Mouse (Mus musculus) hindlimb bud, embryonic 11.5 days (tissue): ENCODE data around the gene Scaf1.
A peak's percentile ranks its signal among the peaks of the same experiment; 100 is the strongest.
"Not testable (repeated sequence)": the region's sequence is repeated elsewhere in the genome, so short reads cannot be mapped to it uniquely, and the experiment has no call there.

Experiments
- DNase-seq: peaks from one replicate; pipeline ENCODE4 v3.0.0-alpha.2; 2012; ENCODE audit warnings: low read depth, low spot score; ENCODE audit errors: extremely low spot score

Scaf1 gene

DNA sequence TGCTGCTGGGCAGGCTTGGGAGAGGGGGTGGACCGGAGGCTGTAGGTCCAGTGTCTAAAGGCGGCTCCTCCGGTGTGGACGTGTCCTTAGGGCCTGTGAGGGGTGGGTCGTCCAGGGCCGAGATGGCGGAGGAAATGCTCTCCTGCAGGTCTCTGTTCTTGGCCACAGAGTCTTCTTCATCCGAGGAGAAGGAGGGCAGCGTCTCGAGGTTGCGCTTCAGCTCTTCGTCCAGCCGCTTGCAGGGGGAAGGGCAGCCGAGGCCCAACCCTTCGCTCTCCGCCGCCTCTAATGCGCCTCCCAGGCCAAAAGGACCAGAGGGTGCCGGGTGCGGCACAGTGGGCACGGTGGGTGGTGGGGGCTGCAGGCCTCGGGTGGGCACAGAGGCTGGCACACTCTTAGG, 29.6 kb upstream of the Scaf1 start:
- DNase-seq = no peak

DNA sequence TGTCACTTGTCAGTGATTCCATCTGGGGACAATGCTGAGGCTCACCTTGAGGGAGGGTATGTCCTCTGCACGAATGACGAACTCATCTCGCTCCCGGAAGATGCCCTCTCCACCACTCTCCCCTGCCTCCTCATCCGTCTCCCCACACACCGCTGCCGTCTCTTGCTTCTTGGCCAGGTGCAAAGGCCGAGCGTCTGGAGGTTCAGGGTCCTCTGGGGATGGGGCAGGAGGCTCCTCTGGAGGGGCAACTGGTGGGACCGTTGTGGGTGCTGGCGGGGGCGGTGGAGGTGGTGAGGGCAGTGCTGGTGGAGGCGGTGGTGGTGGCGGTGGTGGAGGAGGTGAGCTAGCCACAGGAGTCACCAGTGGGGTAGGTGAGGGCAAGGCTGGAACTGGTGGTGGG, 27.1 kb upstream of the Scaf1 start:
- no peak for DNase-seq

DNA sequence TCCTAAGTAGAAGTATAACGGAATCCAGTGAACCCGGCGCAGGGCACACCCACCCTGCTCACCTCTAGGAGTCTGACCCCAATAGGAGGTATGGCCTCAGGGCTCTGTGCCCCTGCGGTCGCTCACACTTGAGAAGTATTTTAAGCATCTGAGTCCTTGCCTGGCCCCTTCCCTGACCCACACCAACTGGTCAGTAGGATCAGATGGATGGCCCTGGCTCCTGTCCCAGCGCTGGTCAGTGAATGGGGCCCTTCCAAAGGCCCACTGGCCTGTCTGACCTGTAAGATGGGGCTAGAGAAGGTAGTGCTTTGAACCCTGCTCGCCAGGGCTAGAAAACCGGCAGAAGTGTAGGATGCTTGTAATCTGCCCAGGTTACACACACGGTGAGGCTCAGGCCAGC, 24.7 kb upstream of the Scaf1 start:
- no peak for DNase-seq

DNA sequence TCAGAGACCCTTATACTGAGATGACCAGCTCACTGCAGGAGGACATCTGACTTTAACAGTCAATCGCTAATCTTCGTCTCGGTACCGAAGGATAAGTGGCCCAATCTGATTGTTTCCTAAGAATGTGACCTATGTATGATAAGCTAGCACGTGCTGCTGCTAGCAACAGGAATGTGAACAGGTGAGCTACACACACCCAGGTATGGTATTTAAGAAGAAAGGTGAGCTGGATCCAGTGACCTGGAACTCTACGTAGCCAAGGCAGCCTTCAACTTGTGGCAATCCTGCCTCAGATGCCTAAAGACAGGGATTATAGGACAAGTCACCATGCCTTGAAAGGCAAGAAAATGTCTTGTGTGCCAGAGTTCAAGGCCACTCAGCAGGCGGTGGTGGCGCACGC, 22.2 kb upstream of the Scaf1 start:
- no peak for DNase-seq

DNA sequence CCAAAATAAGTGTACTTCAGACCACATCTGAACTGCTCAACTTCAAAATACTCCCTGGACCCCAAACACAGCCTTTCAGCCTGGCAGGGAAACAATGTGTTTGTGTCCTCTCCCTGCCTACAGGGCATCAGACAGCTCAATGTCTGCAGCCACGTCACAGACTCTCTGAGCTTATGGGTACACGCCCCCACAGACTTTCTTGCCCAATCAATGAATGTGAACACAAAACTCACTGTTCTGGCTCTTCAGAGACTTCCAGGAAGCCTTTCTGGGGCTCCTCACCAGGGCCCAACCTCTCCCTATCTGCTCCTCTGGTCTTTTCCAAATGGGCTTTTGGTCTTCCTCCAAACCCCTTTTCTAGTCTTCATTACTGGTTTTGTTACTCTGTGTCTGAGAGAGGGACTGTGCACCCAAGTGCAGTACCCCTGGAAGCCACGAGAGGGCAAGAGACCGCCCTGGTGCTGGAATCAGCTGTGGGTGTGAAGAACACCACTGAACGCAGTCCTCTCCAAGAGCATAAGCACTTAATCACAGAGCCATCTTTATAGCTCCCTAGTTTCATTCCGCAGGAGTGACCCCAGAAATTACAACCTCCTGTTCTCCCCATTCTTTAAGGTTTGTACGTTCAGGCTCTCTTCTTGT, 21.7 kb upstream of the Scaf1 start:
- no peak for DNase-seq

DNA sequence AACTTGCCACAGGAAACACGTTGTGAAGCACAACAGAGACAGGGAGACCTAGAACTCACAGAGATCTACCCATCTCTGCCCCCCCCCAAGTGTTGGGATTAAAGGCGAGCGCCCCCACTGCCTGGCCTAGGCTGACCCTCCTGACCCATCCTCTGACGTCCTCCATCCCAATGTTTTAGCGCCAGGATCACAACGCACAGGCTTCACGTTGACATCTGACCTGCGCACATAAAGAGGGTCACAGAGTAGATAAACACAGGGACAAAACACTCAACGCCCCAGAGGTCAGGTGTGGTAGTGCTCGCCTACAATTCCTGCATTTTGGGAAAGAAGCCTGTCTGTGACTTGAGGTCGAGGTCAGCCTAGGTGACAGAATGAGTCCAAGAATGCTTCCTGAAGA, 20.5 kb upstream of the Scaf1 start:
- DNase-seq = no peak

DNA sequence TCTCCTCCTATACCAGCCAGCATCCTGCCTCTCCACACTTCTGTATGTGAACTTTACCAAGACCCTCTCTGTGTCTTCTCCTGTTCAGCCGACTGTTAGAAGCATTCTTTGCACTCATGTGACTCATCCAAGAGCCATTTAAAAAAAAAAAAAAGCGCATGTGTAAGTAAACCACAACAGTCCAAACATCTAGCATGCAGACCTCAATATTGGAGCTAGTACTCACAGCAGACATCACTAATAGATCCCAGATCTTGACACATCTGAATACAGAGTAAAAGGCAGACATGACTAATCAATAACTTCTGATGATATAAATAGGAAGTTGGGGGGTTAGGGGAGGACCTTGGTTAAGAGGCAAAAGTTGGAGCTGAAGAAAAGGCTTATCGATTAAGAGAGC, 19.5 kb upstream of the Scaf1 start:
- no peak for DNase-seq

DNA sequence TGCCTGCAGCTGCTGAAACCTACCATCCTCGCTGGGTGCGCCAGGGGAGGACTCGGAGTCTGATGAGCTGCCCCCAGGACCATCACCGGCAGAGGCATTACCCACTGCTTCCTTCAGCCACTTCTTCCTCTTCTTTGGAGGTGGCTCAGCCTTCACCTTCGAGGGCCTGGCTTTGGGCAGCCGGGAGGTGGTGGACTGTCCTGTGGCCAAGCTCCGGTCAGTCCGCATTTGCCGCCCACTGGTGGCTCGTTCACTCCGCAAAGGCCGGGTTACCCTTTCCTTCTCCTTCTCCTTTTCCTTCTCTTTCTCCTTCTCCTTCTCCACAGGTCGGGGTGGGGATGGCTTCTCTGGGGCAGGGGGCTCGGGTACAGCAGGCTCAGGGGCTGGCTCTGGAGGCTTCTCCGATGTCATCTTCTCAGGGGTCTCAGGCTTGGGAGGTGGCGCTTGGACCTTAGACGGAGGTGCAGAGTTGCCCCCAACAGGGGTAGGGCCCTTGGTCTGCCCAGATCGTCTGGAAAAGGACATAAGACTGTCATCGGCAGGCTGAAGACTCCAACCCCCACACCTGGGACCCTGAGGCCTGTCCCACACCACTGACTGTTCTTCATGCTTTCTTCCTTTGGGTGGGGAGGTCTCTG, 17.7 kb upstream of the Scaf1 start:
- no peak for DNase-seq

DNA sequence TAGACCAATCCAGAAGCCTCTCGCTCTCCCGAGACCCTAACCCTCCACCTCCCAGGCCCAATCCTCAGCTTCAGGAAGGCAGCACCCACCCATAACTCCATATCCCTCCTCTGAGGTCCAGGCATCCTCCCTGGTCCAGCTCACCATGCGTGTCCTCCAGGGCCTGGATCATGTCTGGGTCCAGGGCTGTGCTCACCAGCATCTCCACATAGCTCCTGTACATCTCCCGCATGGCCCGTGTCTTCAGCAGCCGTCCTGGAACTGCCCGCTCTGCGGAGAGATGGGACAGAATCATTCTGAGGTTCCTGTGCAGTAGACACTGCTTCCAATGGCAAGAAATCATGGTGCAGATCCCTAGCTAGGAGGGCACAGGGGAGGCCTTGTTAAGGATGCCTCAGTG, 14.7 kb upstream of the Scaf1 start:
- DNase-seq = no peak

DNA sequence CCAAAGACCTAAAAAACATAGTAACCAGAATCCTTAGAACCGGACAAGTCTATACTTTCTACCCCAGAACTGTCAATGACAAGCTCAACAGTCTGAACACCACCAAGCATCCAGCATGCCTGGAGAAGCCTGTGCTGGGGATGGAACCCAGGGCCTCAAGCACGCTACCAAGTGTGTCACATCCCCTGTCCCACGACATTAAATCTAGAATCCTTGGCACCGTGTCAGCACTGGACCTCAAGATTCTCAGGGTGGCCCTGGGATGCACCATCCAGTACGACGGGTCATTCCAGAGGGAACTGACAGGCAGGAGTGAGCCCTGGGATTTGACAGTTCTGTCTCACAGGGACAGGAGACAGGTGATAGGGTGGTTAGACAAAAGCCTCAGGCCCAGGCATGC, 13.8 kb upstream of the Scaf1 start:
- no peak for DNase-seq

DNA sequence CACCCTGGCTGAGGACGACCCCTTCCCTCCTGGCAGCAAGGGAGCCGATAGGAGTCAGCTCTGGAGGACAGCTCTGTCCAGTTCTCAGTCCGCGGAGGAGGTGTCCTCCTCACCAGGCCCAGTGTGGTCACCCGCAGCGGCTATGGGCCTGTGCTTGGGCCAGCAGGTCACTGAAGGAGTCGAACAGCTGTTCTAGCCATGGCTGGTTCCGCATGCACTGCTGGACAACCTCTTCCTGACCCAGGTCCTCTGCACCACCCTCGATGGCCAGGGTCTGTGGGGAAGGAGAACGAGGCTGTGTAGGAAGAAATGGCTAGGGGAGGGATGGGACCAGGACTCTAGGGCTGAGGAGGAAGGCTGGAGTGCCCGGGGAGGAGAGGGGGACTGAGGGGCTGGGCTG, 12.2 kb upstream of the Scaf1 start:
- DNase-seq = no peak

DNA sequence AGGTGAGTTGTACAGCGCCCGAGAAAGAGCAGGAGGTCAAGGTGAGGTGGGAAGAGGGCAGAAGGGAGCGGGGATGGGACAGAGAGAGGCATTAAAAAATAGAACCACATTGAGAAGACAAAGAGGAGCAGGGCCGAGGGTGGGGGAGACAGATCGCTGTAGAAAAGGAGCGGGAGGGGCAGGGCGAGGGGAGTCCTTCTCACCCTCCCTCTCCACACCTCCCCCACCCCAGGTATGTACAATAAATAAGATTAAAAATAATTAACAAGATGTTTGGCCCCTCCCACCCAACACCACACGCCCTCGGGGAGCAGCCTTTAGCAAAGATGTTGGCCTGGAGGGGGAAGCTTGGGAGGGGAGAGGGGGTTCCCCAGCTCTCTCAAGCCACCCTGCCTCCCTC, 11.6 kb upstream of the Scaf1 start:
- no peak for DNase-seq

DNA sequence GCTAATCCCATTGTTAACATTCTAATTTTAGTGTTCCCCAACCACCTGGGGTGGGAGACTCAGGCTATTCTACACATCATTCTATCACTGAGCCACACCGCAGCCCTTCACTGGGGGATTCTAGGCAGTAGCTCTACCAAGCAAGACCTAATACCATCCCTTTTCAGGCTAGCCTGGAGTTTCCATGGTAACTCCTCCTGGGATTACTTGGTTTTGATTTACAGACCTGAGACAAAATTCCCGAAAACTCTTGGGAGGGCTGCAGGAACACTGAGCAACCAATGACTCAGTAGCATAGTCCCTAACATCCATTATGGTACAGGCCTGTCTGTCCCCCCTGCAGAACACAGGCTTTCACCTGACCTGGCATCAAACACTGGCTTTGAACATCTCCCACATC, 10.1 kb upstream of the Scaf1 start:
- DNase-seq = no peak

DNA sequence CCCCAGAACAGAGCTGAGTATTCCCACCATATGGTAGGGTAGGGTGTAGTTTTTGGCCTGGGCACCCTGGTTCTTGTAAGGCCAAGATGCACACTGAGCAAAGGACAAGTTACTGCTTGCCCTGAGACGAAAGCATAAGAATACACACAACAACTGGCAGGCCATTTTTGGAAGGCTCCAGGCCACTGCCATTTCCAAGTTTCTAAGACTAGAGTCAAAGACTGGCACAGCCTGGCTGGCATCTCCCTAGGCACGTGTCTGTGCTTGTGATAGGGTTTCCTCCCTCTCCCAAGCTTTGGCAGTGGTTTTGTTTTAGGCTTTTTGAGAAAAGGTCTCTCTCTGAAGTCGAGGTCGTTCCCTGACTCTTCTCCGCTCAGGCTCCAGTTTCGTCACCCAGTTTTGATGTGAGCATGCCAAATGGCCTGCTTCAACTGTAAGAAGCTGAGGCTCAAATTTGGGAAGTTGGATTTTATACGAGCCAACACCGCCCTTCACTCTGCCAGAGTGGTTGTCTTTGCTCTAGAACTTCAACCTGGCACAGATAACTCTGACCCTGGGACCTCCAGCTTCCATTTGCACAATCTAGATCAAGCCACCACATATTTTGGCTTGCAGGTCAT, 9.5 kb upstream of the Scaf1 start:
- DNase-seq = no peak

DNA sequence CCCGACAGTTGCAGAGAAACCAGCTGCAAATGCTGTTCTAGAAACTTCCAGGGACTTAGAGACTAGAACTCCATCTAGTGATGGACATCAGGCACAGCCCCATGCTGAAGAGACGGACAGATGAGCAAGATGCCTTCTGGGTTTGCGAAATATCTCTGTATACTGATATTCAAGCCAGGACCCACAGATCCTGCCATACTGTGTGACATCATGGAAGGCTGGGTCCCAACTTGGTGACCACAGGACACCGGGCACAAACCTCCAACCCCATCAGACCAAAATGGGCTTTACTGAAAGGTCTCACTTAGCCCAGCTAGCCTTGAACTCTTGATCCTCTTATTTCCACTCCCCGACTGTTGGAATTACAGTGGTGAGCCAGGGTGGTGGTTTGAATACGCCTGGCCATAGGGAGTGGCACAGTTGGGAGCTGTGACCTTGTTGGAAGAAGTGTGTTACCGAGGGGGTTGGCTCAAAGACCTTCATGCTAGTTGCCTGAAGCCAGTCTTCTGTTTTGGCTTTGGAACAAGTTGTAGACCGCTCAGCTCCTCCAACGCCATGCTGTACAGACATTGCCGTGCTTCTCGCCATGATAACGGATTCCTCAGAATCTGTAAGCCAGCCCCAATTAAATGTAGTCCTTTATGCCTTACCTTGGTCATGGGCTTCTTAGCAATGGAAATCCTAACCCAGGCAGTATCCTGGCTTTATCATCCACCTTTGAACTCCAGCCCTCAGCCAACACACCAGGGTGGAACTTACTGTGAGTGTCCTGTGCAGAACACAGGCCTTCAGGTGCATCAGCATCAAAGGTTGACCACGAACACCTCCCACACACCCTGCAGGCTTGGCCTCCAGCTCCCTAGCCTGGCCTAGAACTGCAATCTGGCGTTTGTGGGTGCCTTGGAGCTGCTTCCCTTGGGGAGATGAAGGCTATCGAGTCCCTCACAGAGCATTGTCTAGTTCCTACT, 8.4 kb upstream of the Scaf1 start:
- DNase-seq = no peak

DNA sequence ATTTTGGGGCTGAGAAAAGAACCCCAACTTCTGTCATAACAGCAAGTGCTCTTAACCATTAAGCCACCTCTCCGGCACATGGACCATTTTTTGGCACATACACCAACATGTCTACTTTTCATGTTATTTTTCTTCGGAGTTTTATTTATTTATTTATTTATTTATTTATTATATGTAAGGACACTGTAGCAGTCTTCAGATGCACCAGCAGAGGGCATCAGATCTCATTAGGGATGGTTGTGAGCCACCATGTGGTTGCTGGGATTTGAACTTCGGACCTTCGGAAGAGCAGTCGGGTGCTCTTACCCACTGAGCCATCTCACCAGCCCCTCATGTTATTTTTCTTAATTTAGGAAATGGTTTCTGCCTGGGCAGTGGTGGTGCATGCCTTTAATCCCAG, 7.5 kb upstream of the Scaf1 start:
- DNase-seq = not testable (repeated sequence)

DNA sequence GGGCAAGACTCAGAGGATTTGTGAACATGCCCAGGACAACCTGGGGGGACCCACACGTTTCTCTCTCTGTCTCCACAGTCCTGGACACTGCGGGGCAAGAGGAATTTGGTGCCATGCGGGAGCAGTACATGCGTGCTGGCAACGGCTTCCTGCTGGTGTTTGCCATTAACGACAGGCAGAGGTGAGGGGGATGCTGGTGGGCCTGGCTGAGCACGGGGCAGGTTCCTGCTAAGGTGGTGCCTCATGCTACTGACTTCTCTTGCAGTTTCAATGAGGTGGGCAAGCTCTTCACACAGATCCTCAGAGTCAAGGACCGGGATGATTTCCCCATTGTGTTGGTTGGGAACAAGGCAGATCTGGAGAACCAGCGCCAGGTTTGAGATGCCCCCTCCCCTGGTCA, 4.1 kb upstream of the Scaf1 start:
- no peak for DNase-seq

DNA sequence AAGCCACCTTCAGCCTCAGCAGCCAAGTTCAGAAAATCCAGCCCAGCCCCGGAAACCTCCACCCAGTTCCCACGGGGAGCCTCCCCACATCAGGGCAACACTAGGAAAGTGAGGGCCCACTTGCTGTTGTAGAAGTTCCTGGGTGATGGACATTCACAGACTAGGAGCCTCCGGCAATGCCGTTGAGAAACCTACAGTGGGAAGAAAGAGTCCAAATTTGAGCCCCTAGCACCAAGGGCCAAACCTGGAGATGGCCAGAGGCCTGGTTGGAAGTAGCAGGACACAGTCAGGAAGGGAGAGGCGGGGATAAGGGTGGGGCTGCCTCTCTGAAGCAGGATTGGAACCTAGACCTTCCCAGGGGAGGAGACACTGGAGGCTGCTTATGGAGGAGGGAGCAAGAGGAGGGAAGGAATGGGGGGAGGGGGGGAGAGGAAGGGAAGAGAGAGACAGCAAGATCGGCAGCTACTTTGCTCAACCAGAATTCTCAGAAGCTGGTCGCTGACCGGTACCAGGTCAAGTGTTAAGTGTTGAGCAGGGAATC, 2.9 kb upstream of the Scaf1 start:
- no peak for DNase-seq

DNA sequence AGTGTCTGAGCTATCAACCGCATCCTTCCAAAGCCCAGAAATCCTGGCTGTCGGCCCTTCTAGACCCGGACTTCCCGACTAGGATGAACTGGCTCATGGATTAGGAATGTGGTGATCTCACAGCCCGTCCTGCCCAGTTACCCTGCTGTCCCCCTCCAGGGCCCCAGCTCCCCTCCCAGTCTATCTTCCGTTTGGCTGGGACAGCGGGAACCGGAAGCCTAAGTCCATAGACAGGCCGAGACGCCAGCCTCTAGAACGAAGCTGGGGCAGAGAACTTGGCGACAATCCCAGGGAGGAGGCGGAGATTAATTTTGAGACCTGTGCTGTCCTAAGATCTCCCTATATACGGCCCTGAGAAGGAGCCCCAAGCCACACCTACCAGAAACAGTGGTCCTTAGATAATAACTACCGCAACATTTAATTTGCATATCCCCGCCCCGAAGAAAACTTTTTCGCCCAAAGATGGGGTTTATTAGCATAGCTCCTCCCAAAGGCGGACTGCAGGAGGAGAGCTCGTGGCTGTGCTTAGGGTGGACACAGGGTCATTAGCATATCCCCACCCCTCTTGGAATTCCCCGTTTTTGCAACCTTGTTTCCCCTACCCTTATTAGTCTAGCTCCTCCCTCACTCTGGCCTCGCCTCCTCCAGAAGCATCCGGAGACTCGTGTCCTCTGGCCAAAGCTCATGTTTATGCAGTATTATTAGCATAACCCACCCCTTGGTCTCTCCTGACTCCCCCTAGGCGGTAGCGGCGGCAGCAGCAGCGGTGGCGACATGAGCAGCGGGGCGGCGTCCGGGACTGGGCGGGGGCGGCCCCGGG, 1.3 kb upstream of the Scaf1 start, which contains the start of gene Rras:
Rras (plus strand) TSS at position 720 of the 820 bp plus-strand sequence.
- peak; percentile 95 for DNase-seq

DNA sequence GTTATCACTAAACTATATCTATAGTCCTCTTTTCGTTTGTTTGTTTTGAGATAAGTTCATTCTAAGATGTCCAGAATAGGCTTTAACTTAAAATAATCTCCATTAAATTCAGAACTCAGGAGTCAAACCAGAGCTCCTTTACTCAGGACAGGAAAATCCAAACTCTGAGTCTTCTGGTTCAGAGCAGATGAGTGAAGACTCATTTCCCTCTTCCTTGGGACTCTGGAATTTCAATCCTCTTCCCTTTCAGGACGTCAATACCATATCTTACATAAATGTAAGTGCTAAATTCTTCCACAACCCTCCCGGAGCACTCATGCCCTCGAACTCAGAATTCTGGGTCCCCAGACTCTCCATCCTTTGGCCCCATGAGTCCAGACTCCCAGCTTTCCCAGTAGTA, 598 bp upstream of the Scaf1 start:
- no peak for DNase-seq
